Comparison of ENCODE assay signal across 9 mouse cellular contexts in genomic region chr9:102354561-102354973, GRCm38 (mm10). TPM values are rescaled to one million over a fixed set of nuclear protein-coding genes. Genes with fewer than 3 reads are reported as not detected.
DNase-seq lines count a peak whose midpoint lies in the region; ATAC-seq and TF ChIP-seq lines count a peak whose summit lies in the region.
"Had no signal": no experiment of that assay in that cellular context is flagged by ENCODE, and none has a peak within 500 bp of the region (broad histone marks: within the 10 kb centered on the region; RNA-seq: fewer than 3 reads in every experiment).

Gene Ephb1 (minus strand): TSS chr9:102354693.

- no peak within 1 kb of the TSS for H3K4me2 ChIP-seq in CH12.LX (ENCODE audit: insufficient read depth, low read depth, poor library complexity, severe bottlenecking)
- peak within 1 kb of the TSS; percentile 99 for H3K4me2 ChIP-seq in forebrain, embryonic 13.5 days
- peak within 1 kb of the TSS; percentile 71 for H3K4me2 ChIP-seq in heart, postnatal 0 days (ENCODE audit: low read depth, low read length)
- peak within 1 kb of the TSS; percentile 48 for H3K4me2 ChIP-seq in liver, embryonic 15.5 days
- peak within 1 kb of the TSS; percentile 92 for H3K4me2 ChIP-seq in neural tube, embryonic 14.5 days (ENCODE audit: low read depth, low read length)

- no peaks in the 10 kb centered on the region for H3K27me3 ChIP-seq in CH12.LX (replicated peaks)
- peaks cover 51% of the 10 kb centered on the region for H3K27me3 ChIP-seq in forebrain, embryonic 13.5 days
- peaks cover 81% of the 10 kb centered on the region for H3K27me3 ChIP-seq in heart, postnatal 0 days (ENCODE audit: control insufficient read depth, insufficient read depth, low read length)
- H3K27me3 ChIP-seq in liver, embryonic 15.5 days, result peaks cover 65% of the 10 kb centered on the region
- H3K27me3 ChIP-seq in neural tube, embryonic 14.5 days (ENCODE audit: control insufficient read depth, insufficient read depth, low read length), result peaks cover 9% of the 10 kb centered on the region
- no peaks in the 10 kb centered on the region for H3K27me3 ChIP-seq in thymus, adult 2 months (ENCODE audit: control insufficient read depth, insufficient read depth, low read length)

- DNase-seq in CH12.LX (ENCODE audit: extremely low read depth), result peak; percentile 4
- DNase-seq in heart, postnatal 0 days (ENCODE audit: low spot score), result peak; percentile 91
- peak; percentile 85 to 86 for DNase-seq in kidney, postnatal 4 days
- peak; percentile 46 for DNase-seq in thymus, adult 2 months

- TF ChIP-seq POLR2A in CH12.LX (IDR thresholded peaks at IDR 0.05; ENCODE audit: low read depth, low read length), result no peak
- no peak for TF ChIP-seq POLR2A in thymus, adult 2 months (IDR thresholded peaks at IDR 0.05; ENCODE audit: control insufficient read depth, extremely low read depth, insufficient read depth, low read length, poor library complexity)

- no peaks in the 10 kb centered on the region for H3K79me2 ChIP-seq in CH12.LX (replicated peaks; ENCODE audit: control insufficient read depth, extremely low read depth, insufficient read depth, poor library complexity, severe bottlenecking)

- in situ Hi-C loops in CH12.LX (cut with MboI; ENCODE audit: low pct_ligation_motif_present, low pct_unique_long_range_greater_than_20kb, low sequenced_read_pairs), result no loop called here

- peak; percentile 91 for ATAC-seq in cerebellum, adult (ENCODE audit: insufficient number of reproducible peaks, low FRiP score, low TSS enrichment)
- peak; percentile 95 for ATAC-seq in forebrain, embryonic 13.5 days
- ATAC-seq in heart, postnatal 0 days (ENCODE audit: insufficient read depth, low read depth), result peak; percentile 85
- peak; percentile 22; the same call in 1 of the 2 replicates for ATAC-seq in liver, embryonic 15.5 days (ENCODE audit: insufficient read depth)
- peak; percentile 96 for ATAC-seq in neural tube, embryonic 14.5 days (ENCODE audit: low read depth)

- peak; percentile 17 for TF ChIP-seq RAD21 in CH12.LX (IDR thresholded peaks at IDR 0.05; ENCODE audit: low read depth, low read length)

- no peak for TF ChIP-seq EP300 in CH12.LX (IDR thresholded peaks at IDR 0.05; ENCODE audit: low read length)
- no peak for TF ChIP-seq EP300 in heart, postnatal 0 days (IDR thresholded peaks at IDR 0.05; ENCODE audit: low read depth)

- no peak within 1 kb of the TSS for H3K4me3 ChIP-seq in CH12.LX (replicated peaks in 1 of 3; ENCODE audit: low read depth in 2 of 3, low read length in 2 of 3, poor library complexity in 1 of 3)
- peak within 1 kb of the TSS; percentile 80 for H3K4me3 ChIP-seq in forebrain, embryonic 13.5 days
- peak within 1 kb of the TSS; percentile 50 for H3K4me3 ChIP-seq in heart, postnatal 0 days (ENCODE audit: low read depth, low read length)
- peak within 1 kb of the TSS; percentile 32 for H3K4me3 ChIP-seq in liver, embryonic 15.5 days (replicated peaks)
- H3K4me3 ChIP-seq in neural tube, embryonic 14.5 days (ENCODE audit: low read depth, low read length), result peak within 1 kb of the TSS; percentile 80
- H3K4me3 ChIP-seq in thymus, adult 2 months (ENCODE audit: control insufficient read depth, insufficient read depth, low read length), result no peak within 1 kb of the TSS

- dilution Hi-C loops in CH12.LX (cut with MboI; ENCODE audit: extremely low pct_ligation_motif_present, extremely low pct_unique_long_range_greater_than_20kb, low sequenced_read_pairs), result no loop called here

- TF ChIP-seq CTCF in CH12.LX (conservative IDR thresholded peaks at IDR 0.05 in 1 of 2, IDR thresholded peaks at IDR 0.05 in 1 of 2; ENCODE audit: low read depth in 2 of 2, low read length in 2 of 2), result peak in 1 of 2 experiments; percentile 43; a peak in 2 of 4 replicates
- peak; percentile 97 for TF ChIP-seq CTCF in heart, postnatal 0 days (IDR thresholded peaks at IDR 0.05; ENCODE audit: low read depth)
- TF ChIP-seq CTCF in thymus, adult 2 months (IDR thresholded peaks at IDR 0.05; ENCODE audit: borderline replicate concordance, control insufficient read depth, extremely low read depth, insufficient read depth, low read length, poor library complexity), result peak; percentile 74; the same call in 1 of the 2 replicates

- no peaks in the 10 kb centered on the region for H3K36me3 ChIP-seq in CH12.LX (replicated peaks in 1 of 2; ENCODE audit: control insufficient read depth in 1 of 2, insufficient read depth in 1 of 2, low read length in 1 of 2)
- H3K36me3 ChIP-seq in forebrain, embryonic 13.5 days (ENCODE audit: poor library complexity, severe bottlenecking), result no peaks in the 10 kb centered on the region
- no peaks in the 10 kb centered on the region for H3K36me3 ChIP-seq in heart, postnatal 0 days (replicated peaks; ENCODE audit: control insufficient read depth, insufficient read depth, low read length)
- no peaks in the 10 kb centered on the region for H3K36me3 ChIP-seq in liver, embryonic 15.5 days (replicated peaks)
- H3K36me3 ChIP-seq in neural tube, embryonic 14.5 days (ENCODE audit: control insufficient read depth, insufficient read depth, low read length), result no peaks in the 10 kb centered on the region
- H3K36me3 ChIP-seq in thymus, adult 2 months (ENCODE audit: control insufficient read depth, insufficient read depth, low read length), result no peaks in the 10 kb centered on the region

- no peak within 1 kb of the TSS for H3K27ac ChIP-seq in CH12.LX (ENCODE audit: insufficient read depth, low read depth)
- peak within 1 kb of the TSS; percentile 73 for H3K27ac ChIP-seq in forebrain, embryonic 13.5 days
- no peak within 1 kb of the TSS for H3K27ac ChIP-seq in heart, postnatal 0 days (ENCODE audit: low read depth)
- H3K27ac ChIP-seq in liver, embryonic 15.5 days (replicated peaks), result no peak within 1 kb of the TSS
- peak within 1 kb of the TSS; percentile 75 for H3K27ac ChIP-seq in neural tube, embryonic 14.5 days (ENCODE audit: low read depth, low read length)
- H3K27ac ChIP-seq in thymus, adult 2 months (ENCODE audit: control insufficient read depth, insufficient read depth, low read length), result no peak within 1 kb of the TSS
- H3K27ac ChIP-seq: macrophage had no signal

- H3K4me1 ChIP-seq in CH12.LX (ENCODE audit: control insufficient read depth in 1 of 2, insufficient read depth in 2 of 2), result no peaks in the 10 kb centered on the region
- peaks cover 31% of the 10 kb centered on the region for H3K4me1 ChIP-seq in forebrain, embryonic 13.5 days
- H3K4me1 ChIP-seq in heart, postnatal 0 days (ENCODE audit: control insufficient read depth, insufficient read depth), result peaks cover 6% of the 10 kb centered on the region; the same call in 1 of the 2 replicates
- H3K4me1 ChIP-seq in liver, embryonic 15.5 days (replicated peaks), result no peaks in the 10 kb centered on the region
- H3K4me1 ChIP-seq in neural tube, embryonic 14.5 days (ENCODE audit: control insufficient read depth, insufficient read depth, low read length), result 0 out of 2 replicates have a peak, but pooled peaks cover 2% of the 10 kb centered on the region
- H3K4me1 ChIP-seq in thymus, adult 2 months (replicated peaks; ENCODE audit: control insufficient read depth, insufficient read depth, low read length), result no peaks in the 10 kb centered on the region

- under 1% methylated on average over 22 of the region's 22 CpGs for WGBS in forebrain, embryonic 13.5 days
- under 1% methylated on average over 22 of the region's 22 CpGs for WGBS in heart, postnatal 0 days
- 2% methylated on average over 22 of the region's 22 CpGs for WGBS in liver, embryonic 15.5 days (ENCODE audit: insufficient replicate concordance)
- 0% methylated on average over 20 of the region's 22 CpGs for WGBS in neural tube, embryonic 14.5 days
- WGBS in thymus, adult 2 months, result 2% methylated on average over 21 of the region's 22 CpGs

- H3K9me3 ChIP-seq in CH12.LX (replicated peaks; ENCODE audit: low read length), result peaks cover 91% of the 10 kb centered on the region
- no peaks in the 10 kb centered on the region for H3K9me3 ChIP-seq in forebrain, embryonic 13.5 days (replicated peaks)
- H3K9me3 ChIP-seq in heart, postnatal 0 days (replicated peaks; ENCODE audit: control insufficient read depth, low read length), result no peaks in the 10 kb centered on the region
- no peaks in the 10 kb centered on the region for H3K9me3 ChIP-seq in liver, embryonic 15.5 days (replicated peaks)
- no peaks in the 10 kb centered on the region for H3K9me3 ChIP-seq in neural tube, embryonic 14.5 days (ENCODE audit: control insufficient read depth, low read length)

- no peak within 1 kb of the TSS for H3K9ac ChIP-seq in CH12.LX (ENCODE audit: insufficient read depth, low read depth)
- peak within 1 kb of the TSS; percentile 90 for H3K9ac ChIP-seq in forebrain, embryonic 13.5 days
- 0 out of 2 replicates have a peak within 1 kb of the TSS, but pooled peaks have one; percentile 15 for H3K9ac ChIP-seq in heart, postnatal 0 days (replicated peaks; ENCODE audit: low read depth, low read length)
- H3K9ac ChIP-seq in liver, embryonic 15.5 days, result no peak within 1 kb of the TSS
- peak within 1 kb of the TSS; percentile 78 for H3K9ac ChIP-seq in neural tube, embryonic 14.5 days (replicated peaks; ENCODE audit: low read depth, low read length)

TF ChIP-seq in CH12.LX, 34 proteins besides CTCF, POLR2A, EP300 and RAD21:
- no peak for TF ChIP-seq MAX (IDR thresholded peaks at IDR 0.05; ENCODE audit: low read length)
- TF ChIP-seq ZMIZ1 (IDR thresholded peaks at IDR 0.05; ENCODE audit: low read depth, low read length), result no peak
- TF ChIP-seq RCOR1 (conservative IDR thresholded peaks at IDR 0.05; ENCODE audit: low read depth, low read length), result no peak
- no peak for TF ChIP-seq E2F4 (IDR thresholded peaks at IDR 0.05; ENCODE audit: insufficient replicate concordance, low read depth, low read length)
- no peak for TF ChIP-seq SIN3A (IDR thresholded peaks at IDR 0.05; ENCODE audit: low read length)
- no peak for TF ChIP-seq ZNF384 (IDR thresholded peaks at IDR 0.05; ENCODE audit: low read depth, low read length)
- TF ChIP-seq USF2 (conservative IDR thresholded peaks at IDR 0.05; ENCODE audit: low read depth, low read length), result no peak
- TF ChIP-seq ZC3H11A (IDR thresholded peaks at IDR 0.05; ENCODE audit: low read depth, low read length), result no peak

RNA-seq across cellular contexts. Expression of gene Ephb1, which starts in this region (rescaled TPM):
- not detected in 2 replicates for total RNA-seq in CH12.LX (2012; rRNA removed)
- total RNA-seq in CH12.LX (2014; rRNA removed), result not detected in 2 replicates
- not detected in 2 replicates for polyA plus RNA-seq in CH12.LX (2012; ENCODE audit: insufficient read length, low read depth)
- polyA plus RNA-seq in forebrain, embryonic 13.5 days (2015; fragmentation: Nextera tagmentation; extraction: Ambion mirVana), result 23.0 and 29.4 TPM in 2 replicates
- total RNA-seq in heart, postnatal 0 days (2014; rRNA removed; ENCODE audit: low replicate concordance), result 2.1 and 2.5 TPM in 2 replicates
- polyA plus RNA-seq in heart, postnatal 0 days (2015; fragmentation: Nextera tagmentation; extraction: Ambion mirVana), result 0.96 TPM in 2 replicates
- 0.20 and 0.31 TPM in 2 replicates for polyA plus RNA-seq in liver, embryonic 15.5 days (2015; fragmentation: Nextera tagmentation; extraction: Ambion mirVana)
- 42.0 and 48.7 TPM in 2 replicates for polyA plus RNA-seq in neural tube, embryonic 14.5 days (2014; fragmentation: Nextera tagmentation; extraction: Ambion mirVana)
- polyA plus RNA-seq in thymus, adult 2 months (2012; rRNA removed), result 0.15 and 0.43 TPM in 2 replicates
- polyA plus RNA-seq: macrophage had no signal

Comparison
In these comparisons a context has a peak if more than half of its experiments do, and no peak if none do; other contexts are left out.
1. RNA of gene Ephb1 (polyA plus RNA-seq): 42.0 to 48.7 TPM in neural tube, embryonic 14.5 days and 23.0 to 29.4 TPM in forebrain, embryonic 13.5 days; 0.96 TPM in heart, postnatal 0 days, 0.15 to 0.43 TPM in thymus, adult 2 months, 0.20 to 0.31 TPM in liver, embryonic 15.5 days and not detected in CH12.LX; every median in the first group is over 10 times any median in the second.
2. Peak in DNase-seq in CH12.LX; RNA of the gene not detected or under 1 TPM.
3. Peak in ATAC-seq, H3K4me3 ChIP-seq and H3K4me2 ChIP-seq in liver, embryonic 15.5 days; RNA of the gene not detected or under 1 TPM.
4. Peak in DNase-seq in thymus, adult 2 months; RNA of the gene not detected or under 1 TPM.
5. DNase-seq: peak in every context shown above with its lines; median percentile 91 in heart, postnatal 0 days; 86 in kidney, postnatal 4 days; 46 in thymus, adult 2 months; 4 in CH12.LX.
6. H3K27ac ChIP-seq: peak in forebrain, embryonic 13.5 days (single experiment) and neural tube, embryonic 14.5 days (single experiment); none in CH12.LX (single experiment), heart, postnatal 0 days (single experiment), liver, embryonic 15.5 days (single experiment) and thymus, adult 2 months (single experiment).
7. H3K4me3 ChIP-seq: peak in forebrain, embryonic 13.5 days (single experiment), heart, postnatal 0 days (single experiment) and neural tube, embryonic 14.5 days (single experiment); none in CH12.LX (0 of 3) and thymus, adult 2 months (single experiment).
8. H3K9ac ChIP-seq: peak in forebrain, embryonic 13.5 days (single experiment), heart, postnatal 0 days (single experiment) and neural tube, embryonic 14.5 days (single experiment); none in CH12.LX (single experiment) and liver, embryonic 15.5 days (single experiment).
9. ATAC-seq: peak in every context shown above with its lines; median percentile 96 in neural tube, embryonic 14.5 days; 95 in forebrain, embryonic 13.5 days; 91 in cerebellum, adult; 85 in heart, postnatal 0 days; 22 in liver, embryonic 15.5 days.